In genomic region chr12:34440930-34441329, GRCm38 (mm10) we compare ENCODE assay signal across 20 mouse cellular contexts.
A peak's percentile ranks its signal among the peaks of the same experiment; 100 is the strongest.
DNase-seq lines count a peak whose midpoint lies in the region; ATAC-seq and TF ChIP-seq lines count a peak whose summit lies in the region.
"Had no signal": no experiment of that assay in that cellular context is flagged by ENCODE, and none has a peak within 500 bp of the region (broad histone marks: within the 10 kb centered on the region; RNA-seq: fewer than 3 reads in every experiment).

No protein-coding gene starts in this region.

- TF ChIP-seq CTCF in layer of hippocampus, adult 2 months (conservative IDR thresholded peaks at IDR 0.05) = no peak

- H3K4me2 ChIP-seq in midbrain, embryonic 13.5 days (replicated peaks) = no peak overlapping the region
- H3K4me2 ChIP-seq: embryonic facial prominence, embryonic 13.5 days; limb, embryonic 13.5 days; liver, embryonic 13.5 days; lung, embryonic 14.5 days had no signal

- peak; percentile 69 for ATAC-seq in midbrain, embryonic 13.5 days

- no peak overlapping the region for H3K4me3 ChIP-seq in heart, embryonic 10.5 days
- no peak overlapping the region for H3K4me3 ChIP-seq in layer of hippocampus, adult 2 months
- no peak overlapping the region for H3K4me3 ChIP-seq in midbrain, embryonic 13.5 days (replicated peaks)
- H3K4me3 ChIP-seq: embryonic facial prominence, embryonic 13.5 days; hindbrain, embryonic 10.5 days; limb, embryonic 13.5 days; liver, embryonic 13.5 days had no signal

- 58% methylated on average over 8 of the region's 8 CpGs for WGBS in heart, embryonic 10.5 days
- 47% methylated on average over 8 of the region's 8 CpGs for WGBS in midbrain, embryonic 13.5 days

- H3K4me1 ChIP-seq in heart, embryonic 10.5 days = peaks cover 6% of the 10 kb centered on the region; the same call in 1 of the 2 replicates
- H3K4me1 ChIP-seq in midbrain, embryonic 13.5 days (replicated peaks) = peaks cover 6% of the 10 kb centered on the region
- H3K4me1 ChIP-seq: embryonic facial prominence, embryonic 13.5 days; limb, embryonic 13.5 days; liver, embryonic 13.5 days had no signal

- no peak for DNase-seq in heart, embryonic 10.5 days (ENCODE audit: low spot score)
- DNase-seq in heart, adult 8-10 months (ENCODE audit: low spot score) = no peak
- DNase-seq in layer of hippocampus, adult 2 months (ENCODE audit: low spot score in 2 of 2) = no peak
- DNase-seq in layer of hippocampus, adult 8-10 months (ENCODE audit: low spot score in 2 of 2) = no peak
- DNase-seq in retina, embryonic 14.5 days (ENCODE audit: low spot score) = peak; percentile 45
- no peak for DNase-seq in spleen, postnatal 36 days (ENCODE audit: low spot score in 2 of 2)
- DNase-seq: adrenal gland, adult 2 months; cerebellum, adult 11 months; cerebellum, postnatal 14 days; gastrocnemius, postnatal 14 days; kidney, adult 18-20 months; liver, embryonic 13.5 days; lung, embryonic 14.5 days; lung, postnatal 36 days; thymus, postnatal 4 days had no signal

- H3K9me3 ChIP-seq in heart, embryonic 10.5 days = no peaks in the 10 kb centered on the region
- no peaks in the 10 kb centered on the region for H3K9me3 ChIP-seq in midbrain, embryonic 13.5 days
- H3K9me3 ChIP-seq: embryonic facial prominence, embryonic 13.5 days; hindbrain, embryonic 10.5 days; limb, embryonic 13.5 days; liver, embryonic 13.5 days had no signal

- H3K9ac ChIP-seq in midbrain, embryonic 13.5 days (replicated peaks) = no peak overlapping the region
- H3K9ac ChIP-seq: embryonic facial prominence, embryonic 13.5 days; limb, embryonic 13.5 days; liver, embryonic 13.5 days; lung, embryonic 14.5 days had no signal

- H3K36me3 ChIP-seq in heart, embryonic 10.5 days = no peaks in the 10 kb centered on the region
- H3K36me3 ChIP-seq in midbrain, embryonic 13.5 days = no peaks in the 10 kb centered on the region
- H3K36me3 ChIP-seq: embryonic facial prominence, embryonic 13.5 days; hindbrain, embryonic 10.5 days; limb, embryonic 13.5 days; liver, embryonic 13.5 days had no signal

- peak overlapping the region; percentile 29; the same call in 1 of the 2 replicates for H3K27ac ChIP-seq in heart, embryonic 10.5 days
- peak overlapping the region; percentile 46 for H3K27ac ChIP-seq in layer of hippocampus, adult 2 months
- peak overlapping the region; percentile 51 for H3K27ac ChIP-seq in midbrain, embryonic 13.5 days
- H3K27ac ChIP-seq: embryonic facial prominence, embryonic 13.5 days; hindbrain, embryonic 10.5 days; kidney, postnatal 0 days; limb, embryonic 13.5 days; liver, embryonic 13.5 days had no signal

- H3K27me3 ChIP-seq in heart, embryonic 10.5 days (ENCODE audit: insufficient read depth, poor library complexity, severe bottlenecking) = no peaks in the 10 kb centered on the region
- no peaks in the 10 kb centered on the region for H3K27me3 ChIP-seq in midbrain, embryonic 13.5 days
- H3K27me3 ChIP-seq: embryonic facial prominence, embryonic 13.5 days; limb, embryonic 13.5 days; liver, embryonic 13.5 days had no signal
